Mouse (Mus musculus) cerebellum, postnatal 4 days (tissue): ENCODE data around the gene Mmp11.

Source experiments
- DNase-seq, 2 experiments: peaks; one replicate each; pipeline ENCODE4 v3.0.0; 2022; ENCODE audit warnings: low spot score in 2 of 2, mixed read lengths in 1 of 2

The Mmp11 gene

DNA sequence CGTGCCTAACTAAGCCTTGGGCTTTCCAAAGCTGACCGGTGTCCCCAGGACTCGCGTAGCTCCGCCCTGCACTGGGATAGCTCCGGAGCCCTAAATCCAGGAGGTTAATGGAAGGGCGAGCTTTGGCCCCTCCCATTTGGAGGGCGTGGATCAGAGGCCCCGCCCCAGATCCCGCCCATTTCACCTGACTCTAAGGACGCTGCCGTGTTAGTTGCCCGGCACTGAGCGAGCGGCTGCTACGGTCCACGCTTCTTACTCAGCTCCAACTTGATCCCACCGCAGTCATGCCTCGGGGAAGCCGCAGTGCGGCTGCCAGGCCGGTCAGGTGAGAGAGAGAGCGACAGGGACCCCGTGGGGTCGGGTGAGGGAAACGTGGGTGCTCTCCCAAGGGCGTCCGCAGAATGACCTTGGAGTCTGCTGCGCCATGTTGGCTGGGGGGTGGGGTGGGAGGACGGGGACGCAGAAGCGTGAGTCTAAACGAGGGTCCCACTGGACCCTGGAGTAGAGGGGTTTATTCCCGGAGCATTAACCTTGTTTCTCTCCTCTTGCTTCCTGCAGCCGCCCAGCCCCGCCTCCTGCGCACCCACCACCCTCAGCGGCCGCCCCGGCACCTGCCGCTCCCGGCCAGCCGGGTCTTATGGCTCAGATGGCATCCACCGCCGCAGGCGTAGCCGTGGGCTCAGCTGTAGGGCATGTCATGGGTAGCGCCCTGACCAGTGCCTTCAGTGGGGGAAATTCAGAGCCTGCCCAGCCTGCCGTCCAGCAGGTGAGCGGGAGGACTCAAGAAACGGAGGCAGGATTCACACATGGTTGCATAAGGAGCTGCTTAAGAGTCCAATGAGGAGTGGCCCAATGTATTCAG is at the start of gene Mmp11:
TSS of gene Mmp11 (minus strand) at position 817 of the 862 bp plus-strand sequence.
- DNase-seq, result peak in 1 of 2 experiments; percentile 40

DNA sequence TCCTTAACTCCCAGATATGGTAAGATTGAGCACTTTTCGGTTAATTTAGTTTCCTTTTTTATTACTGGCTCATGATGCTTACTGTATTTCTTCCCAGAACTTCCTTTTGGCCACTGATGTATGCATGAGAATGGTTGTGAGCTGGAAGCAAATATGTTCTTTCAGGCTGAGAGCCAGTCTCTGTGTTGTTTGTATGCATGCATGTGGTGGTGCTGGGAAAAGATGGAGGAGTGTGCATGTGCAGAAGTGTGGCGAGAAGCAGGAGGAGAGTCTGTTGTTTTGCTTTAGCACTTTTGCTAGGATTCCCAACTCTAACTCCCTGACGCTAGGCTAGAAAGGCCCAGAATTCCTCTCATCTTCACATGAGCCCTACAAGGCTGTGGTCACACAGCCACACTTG is 43.1 kb upstream of the Mmp11 start:
- no peak for DNase-seq

DNA sequence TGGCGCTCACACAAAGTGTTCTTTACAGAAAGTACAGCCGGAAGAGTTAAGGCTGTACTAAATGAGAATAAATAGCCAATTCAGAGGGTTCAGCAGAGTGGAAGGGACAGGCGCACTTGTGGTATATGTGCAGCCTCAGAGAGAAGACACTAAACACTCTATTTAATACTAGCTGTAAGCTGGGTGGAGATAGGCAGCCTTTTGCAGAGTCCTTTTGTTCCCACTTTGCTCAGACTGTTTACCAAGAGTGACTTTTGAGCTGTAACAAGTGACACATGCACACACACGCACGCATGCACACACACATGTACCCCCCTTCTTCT is 42.5 kb upstream of the Mmp11 start:
- no peak for DNase-seq

DNA sequence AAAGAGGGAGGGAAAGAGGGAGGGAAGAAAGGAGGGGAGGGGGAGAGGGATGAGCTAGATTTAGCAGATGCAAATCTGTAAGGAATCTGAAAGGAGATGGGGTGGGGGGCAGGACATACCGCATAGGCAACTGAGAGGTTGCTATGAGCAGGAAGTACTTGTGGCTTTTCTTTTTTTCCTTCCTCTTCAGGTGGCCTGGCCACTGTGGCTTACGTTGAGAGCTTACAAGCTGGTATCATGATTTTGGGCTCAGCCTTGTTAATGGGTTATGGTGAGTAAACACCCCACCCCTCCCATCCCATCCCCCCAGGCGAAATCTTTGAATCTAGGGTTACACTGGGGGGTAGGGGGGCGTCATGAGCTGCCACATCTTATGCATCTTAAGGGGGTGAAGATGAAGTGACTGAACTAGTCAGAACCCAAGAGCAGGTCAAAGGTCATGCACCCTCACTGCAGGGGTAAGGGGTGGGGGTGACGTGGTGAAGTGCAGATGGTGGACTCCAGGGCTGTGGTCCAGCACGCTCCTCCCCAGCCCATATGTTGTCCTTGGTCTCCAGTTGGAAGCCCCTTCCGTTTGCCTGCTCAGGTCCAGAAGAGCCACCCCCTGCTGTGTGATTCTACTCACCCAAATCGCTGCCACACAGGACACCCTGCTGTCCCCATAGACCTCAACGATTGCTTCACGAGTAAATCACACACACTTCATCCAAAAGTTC is 42.0 kb upstream of the Mmp11 start:
- DNase-seq, result peak in 1 of 2 experiments; percentile 9

DNA sequence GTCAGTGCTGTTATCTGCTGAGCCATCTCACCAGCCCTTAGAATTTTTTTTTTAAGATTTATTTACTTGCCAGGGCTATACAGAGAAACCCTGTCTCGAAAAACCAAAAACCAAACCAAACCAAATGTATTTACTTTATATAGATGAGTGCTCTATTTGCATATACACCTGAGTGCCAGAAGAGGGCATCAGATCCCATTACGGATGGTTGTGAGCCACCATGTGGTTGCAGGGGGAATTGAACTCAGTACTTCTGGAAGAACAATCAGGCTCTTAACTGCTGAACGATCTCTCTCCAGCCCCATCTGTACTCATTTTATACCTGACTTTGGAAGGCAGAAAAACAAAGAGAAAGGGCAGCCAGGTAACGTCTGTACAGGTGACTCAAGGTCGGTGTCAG is 38.9 kb upstream of the Mmp11 start:
- DNase-seq, result no peak

DNA sequence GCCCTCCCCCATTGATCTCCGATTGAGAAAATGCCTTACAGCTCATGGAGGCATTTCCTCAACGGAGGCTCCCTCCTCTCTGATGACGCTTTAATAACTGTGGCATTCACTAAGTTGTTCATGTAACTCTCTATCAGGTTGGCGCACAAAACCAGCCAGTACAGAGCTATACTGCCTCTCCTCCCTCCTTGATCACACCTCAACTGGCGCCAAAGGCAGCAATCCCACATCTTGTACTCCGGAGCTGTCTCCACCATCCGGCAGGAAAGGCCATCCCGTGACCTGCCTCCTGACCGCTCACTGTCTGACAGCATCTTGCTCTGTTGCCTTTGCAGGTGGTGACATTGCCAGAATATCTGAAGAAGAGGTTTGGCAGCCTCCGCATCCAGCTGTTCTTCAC is 37.5 kb upstream of the Mmp11 start:
- DNase-seq, result no peak

DNA sequence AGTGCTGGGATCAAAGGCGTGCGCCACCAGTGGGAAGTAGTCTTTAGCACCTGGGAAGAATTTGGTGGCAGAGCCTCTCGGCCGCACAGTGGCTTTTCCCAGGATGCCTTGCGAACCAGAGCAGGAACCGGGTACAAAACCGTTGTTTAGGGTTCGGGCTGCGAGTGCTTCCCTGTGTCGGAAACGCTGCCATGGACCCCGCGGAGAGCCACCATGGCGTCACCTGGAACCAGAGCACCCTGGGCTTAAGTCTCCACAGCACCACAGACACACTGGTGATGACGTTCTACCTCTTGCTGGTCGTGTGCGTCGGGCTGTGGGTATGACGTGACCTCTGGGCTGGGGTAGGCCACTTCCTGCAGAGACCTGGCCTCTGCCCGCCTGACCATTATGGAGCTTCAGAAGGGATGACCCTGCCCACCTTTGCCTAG is 18.1 kb upstream of the Mmp11 start, which contains the start of gene Gm5134:
TSS of gene Gm5134 (plus strand) at position 134 of the 431 bp plus-strand sequence.
- no peak for DNase-seq

DNA sequence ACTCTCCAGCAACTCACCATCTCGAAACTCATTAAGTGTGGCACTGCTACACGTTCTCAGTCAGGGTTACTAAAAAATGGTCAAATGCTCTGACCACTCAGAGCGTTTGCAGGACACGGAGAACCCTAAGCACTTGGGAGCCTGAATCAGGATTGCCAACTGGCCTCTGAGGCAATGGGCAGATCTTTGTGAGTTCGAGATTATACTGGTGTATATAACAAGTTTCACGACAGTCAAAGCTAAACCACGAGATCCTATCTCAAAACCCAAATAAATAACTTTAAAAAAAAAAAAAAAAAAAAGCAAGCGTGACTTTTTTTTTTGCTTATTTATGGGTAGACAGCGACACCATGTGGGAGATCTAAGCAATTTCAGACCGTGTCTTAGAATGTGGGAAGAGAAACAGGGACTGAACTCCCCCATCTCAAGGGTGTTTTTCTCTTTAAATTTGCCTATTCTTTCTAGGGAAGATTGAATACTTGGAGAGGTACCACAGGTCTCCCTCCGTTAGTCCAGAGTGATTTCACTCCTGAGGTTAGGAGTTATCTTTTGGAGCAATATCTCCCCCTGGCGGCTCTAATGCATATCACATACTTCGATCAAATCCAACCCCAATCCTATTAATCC is 15.2 kb upstream of the Mmp11 start:
- DNase-seq, result peak in 1 of 2 experiments; percentile 56

DNA sequence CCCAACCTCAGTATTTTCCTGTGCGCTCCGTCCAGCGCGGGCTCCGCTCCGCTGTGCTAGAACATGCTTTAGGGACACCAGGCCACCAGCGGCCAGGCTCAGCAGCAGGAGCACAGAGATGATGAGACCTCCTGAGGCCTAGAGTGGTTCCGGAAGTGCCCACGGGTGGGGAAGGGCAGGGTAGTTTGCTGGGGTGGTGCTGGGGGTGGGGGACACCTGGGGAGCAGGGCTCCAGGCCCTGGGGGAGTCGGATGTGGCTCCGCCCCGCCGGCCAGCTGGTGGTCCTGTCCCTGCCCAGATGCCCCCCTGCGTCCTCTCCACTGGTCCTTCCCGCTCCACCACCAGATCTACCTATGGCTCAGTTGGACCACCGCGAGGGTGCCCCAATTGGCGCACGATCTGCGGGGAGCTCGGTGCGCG is 14.5 kb upstream of the Mmp11 start:
- DNase-seq, result no peak

DNA sequence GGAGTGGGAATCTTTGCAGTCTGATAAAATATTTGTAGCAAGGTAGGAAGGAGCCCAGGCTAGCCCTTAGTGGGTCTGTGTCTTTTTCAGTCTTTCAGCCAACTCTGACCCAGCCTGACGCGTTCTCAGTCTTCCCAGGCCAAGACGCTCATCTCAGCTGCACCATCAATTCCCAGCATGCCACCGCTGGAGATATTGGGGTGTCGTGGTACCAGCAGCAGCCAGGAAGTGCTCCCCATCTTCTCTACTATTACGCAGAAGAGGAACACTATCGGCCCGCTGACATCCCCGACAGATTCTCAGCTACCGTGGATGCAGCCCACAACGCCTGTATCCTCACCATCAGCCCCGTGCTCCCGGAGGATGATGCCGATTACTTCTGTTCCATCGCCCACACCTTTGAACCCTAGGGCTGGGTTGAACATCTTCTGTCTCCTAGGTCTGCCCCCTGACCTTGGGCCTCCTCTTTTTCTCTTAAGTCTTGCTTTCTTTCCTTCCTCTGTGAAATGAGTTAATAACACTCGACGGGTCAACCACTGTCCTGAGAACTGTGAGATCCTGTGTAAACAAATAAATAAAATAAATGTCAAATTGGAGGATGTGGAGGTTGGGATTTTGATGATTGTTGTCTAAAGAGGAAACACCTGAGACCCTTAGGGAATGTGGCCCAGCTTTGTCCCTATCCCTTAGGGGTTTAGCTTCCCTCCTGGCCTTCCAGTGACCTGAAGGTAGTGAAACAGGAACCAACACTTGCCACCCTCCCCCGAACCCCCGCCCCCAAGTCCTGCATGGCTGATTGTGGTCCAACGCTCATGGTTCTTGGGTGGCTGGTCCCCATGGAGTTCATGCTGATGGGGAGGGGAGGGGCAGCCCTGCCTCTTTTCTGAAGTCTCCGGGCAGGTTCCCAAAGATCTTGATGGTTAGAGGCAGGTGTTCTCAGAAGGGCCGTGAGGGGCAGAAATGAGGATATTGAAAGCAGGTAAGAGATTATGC is 13.1 kb upstream of the Mmp11 start:
- DNase-seq, result no peak

DNA sequence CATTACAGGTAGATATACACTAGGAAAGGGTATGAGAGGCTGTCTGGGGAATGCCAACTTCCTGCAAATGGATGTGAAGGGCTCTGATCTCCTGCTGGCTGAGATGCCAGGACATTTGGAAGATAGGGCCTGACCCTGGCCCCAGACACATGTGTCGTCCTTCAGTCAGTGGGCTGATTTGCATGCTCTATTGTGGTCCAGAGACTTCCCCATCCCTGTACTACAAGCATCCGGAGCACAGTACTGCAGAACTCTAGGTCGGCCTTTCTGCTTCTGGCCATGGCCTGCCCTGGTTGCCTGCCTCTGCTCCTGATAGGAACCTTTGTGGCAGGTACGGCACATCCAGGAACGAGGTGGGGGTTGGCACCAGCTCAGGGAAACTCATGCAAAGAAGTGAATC is 11.8 kb upstream of the Mmp11 start:
- no peak for DNase-seq

DNA sequence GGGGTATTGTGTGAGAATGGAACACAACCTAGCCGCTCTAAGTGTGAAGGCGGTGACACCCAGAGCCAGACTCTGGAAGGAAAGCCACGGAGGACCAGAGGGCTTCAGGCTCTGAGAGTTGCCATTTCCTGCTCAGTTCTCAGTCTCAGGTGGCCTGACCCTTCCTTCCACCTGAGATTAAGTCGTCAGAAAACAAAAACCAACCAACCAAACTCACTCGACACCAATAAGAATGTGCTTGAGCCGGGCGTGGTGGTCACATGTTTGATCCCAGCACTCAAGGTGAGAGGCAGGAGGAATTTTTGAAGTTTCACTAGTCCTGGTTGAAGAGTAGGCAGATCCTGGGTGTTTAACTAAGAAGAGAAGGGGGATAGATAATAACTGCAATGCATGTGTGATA is 9.6 kb upstream of the Mmp11 start:
- no peak for DNase-seq

DNA sequence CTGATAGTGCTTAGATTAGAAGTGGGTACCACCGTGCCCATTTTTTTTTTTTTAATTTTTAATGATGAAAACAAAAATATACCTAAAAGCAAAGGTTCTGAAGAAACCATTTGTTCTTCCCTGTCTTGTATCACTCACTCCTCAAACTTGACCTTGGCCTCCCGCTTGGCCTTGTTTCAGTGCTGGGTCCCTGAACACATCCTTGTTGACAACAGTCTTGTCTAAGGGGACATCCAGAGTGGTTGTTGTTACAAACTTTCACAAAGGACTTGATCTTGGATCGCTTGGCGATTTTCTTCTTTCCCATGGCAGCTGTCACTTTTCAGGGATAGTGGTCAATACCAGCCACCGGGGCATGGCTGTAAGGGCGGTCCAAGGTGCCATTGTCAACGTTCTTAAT is 8.9 kb upstream of the Mmp11 start:
- no peak for DNase-seq

DNA sequence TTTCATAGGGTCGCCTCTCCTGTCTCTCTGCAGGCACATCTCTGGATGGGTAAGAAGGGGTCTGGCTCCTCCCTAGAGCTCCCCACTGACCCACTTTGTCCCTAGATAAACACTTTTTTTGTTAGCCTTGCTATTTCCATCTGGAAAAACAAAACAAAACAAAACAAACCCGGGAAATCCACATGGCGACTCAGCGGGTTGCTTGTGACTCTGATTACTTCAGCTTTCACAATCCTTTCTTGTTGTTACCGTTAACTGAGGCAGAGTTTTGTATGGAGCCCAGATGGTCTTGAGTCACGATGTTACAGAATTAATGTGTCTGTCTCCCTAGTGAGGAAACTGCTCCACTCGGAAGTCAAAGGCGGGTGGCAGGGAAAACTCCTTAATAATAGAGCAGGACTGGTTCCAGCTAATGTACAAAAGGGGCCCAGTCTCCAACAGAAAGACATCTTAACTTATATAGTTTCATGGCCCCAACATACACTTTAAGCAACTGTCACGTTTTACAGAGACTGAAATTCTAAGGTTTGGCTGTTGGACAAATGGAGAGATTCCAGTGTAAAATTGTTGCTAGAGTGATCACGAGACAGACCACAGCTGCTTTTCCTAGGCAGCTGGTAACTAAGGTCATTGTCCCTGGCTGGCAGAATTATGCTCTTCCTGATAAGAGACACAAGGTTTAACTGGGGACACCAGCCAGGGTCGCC is 7.9 kb upstream of the Mmp11 start:
- no peak for DNase-seq

DNA sequence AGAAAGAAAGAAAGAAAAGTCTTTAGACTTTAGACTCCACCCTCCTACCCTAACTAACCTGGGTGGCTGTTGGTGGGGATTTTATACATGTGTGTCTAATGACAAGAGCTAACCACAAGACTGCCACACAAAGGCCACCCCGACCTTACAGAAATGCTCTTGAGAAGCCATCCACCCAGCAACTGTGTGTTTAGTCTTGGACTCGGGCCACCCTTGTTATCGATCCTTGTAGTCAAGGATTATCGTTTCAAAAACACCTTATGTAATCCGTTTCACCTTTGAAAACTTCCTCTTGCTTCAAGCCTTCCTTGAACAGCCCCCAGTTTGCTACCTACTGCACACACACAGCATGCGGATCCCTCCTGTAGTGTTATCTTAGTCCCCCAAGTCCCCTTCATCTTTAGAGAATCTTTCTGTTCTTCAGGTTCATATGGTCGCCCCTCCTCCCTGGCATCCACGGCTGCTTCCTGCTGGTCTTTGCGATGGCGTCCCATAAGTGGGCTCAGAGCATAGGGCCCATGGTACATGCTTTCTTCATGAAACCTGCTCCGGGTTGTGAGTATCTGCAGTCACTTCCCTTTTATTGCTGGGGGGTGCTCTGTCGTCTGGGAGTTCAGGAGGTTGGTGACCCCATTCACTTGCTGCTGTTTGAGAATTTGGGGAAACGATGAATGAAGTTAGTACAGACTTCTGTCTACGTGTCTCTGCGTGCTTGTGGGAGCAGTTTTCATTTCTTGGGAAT is 6.6 kb upstream of the Mmp11 start, which contains the start of gene Vpreb3:
TSS of gene Vpreb3 (plus strand) at position 322 of the 742 bp plus-strand sequence.
- DNase-seq, result no peak

DNA sequence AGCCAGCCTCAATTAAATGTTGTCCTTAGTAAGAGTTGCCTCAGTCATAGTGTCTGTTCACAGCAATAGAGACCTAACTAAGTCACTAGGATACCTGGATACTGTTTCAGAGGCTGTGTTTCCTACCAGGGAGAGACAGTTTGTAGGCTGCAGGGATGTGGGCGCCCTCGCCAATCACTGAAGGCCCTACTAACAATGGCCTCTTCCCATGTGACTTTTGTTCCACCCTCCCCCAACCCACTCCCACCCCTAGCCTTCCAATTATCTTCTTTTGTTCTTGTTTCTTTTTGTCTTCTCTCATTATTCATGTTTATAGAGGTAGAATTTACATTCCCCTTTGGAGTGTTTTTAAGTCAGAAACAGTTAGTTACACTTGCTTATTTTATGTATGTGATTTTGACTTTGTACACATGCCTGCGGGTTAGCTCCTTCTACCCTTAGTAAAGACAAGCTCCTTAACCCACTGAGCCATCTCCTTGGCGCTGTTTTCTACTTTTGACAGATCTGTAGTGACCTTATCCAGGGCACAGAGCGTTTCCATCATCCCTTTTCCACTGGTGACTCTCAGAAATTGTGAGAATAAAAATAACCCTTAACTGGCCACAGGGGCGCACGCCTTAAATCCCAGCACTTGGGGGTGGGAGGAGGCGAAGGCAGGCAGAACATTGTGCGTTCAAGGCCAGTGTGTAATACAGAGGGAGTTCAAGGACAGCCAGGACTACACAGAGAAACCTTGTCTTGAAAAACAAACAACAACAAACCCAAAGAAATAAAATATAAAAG is 4.9 kb upstream of the Mmp11 start:
- DNase-seq, result no peak

DNA sequence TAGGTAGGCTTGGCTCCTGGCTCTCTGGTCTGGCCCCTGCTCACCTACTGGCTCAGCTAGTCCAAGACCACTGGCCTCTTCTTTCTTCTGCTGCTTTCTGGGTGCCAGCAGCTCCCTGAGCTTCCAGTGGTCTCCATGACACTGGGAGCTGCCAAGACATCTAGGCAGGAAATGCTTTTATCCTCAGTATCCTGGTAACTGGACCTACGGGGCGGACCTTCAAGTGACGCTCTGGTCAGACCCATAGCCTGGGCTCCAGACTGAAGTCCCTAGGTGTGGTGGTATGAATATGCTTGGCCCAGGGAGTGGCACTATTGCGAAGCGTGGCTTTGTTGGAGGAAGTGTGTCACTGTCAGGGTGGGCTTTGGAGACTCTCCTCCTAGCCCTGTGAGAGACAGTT is 4.2 kb upstream of the Mmp11 start, which contains the start of gene Gm867:
TSS of gene Gm867 (minus strand) at position 153 of the 400 bp plus-strand sequence.
- no peak for DNase-seq

DNA sequence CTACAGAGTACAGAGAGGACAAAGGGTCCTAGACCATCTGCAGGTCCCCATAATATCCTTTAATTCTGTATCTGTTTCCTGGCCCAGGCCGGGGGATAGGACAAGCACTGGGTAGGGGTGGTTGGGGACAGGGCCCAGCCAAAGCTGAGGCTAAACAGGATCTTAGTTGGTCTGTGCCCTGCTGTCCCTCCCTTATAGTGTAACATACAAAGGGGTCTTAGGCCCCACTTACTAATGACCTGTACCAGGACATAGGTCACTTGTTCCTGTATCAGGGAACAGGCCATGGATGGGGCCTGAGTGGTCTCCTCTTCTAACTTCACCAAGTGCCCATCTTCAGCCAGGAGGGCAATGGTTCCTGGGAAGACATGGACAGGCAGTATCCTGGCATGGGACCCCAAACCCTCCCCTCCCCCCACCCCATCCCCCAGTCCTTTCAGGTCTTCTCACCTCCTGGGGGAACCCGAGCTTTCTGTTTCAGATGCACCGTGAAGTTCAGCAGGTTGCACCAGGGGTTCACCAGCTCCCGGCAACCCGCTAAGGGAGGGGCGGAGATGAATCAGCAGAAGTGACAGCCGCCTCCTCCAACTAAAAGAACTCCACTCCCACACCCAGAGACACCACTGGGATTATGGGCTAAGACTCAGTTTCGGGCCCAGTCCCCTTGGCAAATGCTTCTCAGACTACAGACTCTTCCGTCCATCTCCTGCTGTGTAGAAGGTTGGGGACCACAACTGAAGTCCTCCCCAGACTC is 3.4 kb upstream of the Mmp11 start:
- no peak for DNase-seq
